Mouse (Mus musculus) liver, embryonic 14.5 days (tissue): ENCODE measurements around the gene Tfcp2.

Experiments used
- CTCF ChIP-seq: IDR thresholded peaks from 2 replicates; pipeline ENCODE4 v1.5.1; 2016; ENCODE audit warnings: antibody characterized with exemption, low read depth, control low read depth
- EP300 ChIP-seq: IDR thresholded peaks from 2 replicates; pipeline ENCODE4 v1.6.1; 2016; ENCODE audit warnings: antibody characterized with exemption, low read depth

DNA sequence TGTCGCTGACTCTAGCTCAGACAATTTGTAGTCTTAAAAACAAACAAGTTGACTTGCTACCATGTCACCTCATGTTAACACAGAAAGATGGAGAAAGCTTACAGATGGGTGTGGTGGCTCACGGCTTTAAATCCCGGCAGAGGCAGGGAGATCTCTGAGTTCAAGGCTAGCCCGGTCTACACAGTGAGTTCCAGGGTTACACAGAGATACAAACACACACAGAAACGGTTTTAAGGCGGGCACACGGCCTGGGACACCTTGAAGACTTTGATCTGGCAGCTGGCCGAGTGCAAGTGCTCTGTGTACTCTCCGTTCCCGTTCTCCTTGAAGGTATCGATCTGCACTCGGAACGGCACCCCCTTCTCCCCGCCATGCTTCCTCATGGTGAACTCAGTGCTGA is 31.5 kb downstream of the Tfcp2 start:
- no peak for TF ChIP-seq CTCF
- no peak for TF ChIP-seq EP300
